Mouse (Mus musculus) spleen, adult 2 months (tissue): ENCODE measurements around the gene Pxk.

Source experiments
- CTCF ChIP-seq: fragments of 200-500 bp; IDR thresholded peaks from 2 replicates; pipeline ENCODE4 v1.5.1; 2011; ENCODE audit warnings: mild to moderate bottlenecking, inconsistent platforms; ENCODE audit not compliant: insufficient read depth, insufficient read length, insufficient replicate concordance; ENCODE audit errors: extremely low read depth
- POLR2A ChIP-seq: fragments of 200-500 bp; IDR thresholded peaks from 2 replicates; pipeline ENCODE4 v1.6.1; 2011; ENCODE audit warnings: low read depth, low read length, inconsistent platforms

DNA sequence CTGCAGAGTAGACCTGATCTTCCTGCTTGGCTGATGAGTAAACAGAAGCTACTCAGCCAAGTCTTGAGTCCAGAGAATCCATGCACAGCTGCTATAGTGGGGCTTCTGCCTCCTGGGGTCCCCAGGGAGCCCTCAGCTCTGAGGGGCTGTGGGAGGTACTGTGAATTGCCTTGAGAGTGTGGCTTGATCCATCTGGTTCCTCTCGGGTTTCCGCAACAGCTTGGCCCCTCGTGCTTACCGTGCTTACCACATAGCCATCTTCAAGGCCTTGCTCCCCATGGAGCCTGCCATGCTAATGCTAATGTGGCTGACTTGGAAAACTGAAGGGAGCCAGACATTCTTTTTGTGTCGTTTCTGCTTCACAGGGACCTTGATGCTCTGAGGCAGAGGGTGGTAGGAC, 109.1 kb downstream of the Pxk start:
- TF ChIP-seq CTCF (no peak), POLR2A (no peak)
